Mouse (Mus musculus) cortical plate, adult 2 months (tissue): ENCODE data around the gene BC049730.

ENCODE experiments used
- CTCF ChIP-seq: fragments of 200-500 bp; IDR thresholded peaks from 2 replicates; pipeline ENCODE4 v1.5.1; 2011; ENCODE audit warnings: mild to moderate bottlenecking, control low read depth, low read length; ENCODE audit not compliant: insufficient read depth; ENCODE audit errors: extremely low read depth
- POLR2A ChIP-seq: fragments of 200-500 bp; IDR thresholded peaks from 2 replicates; pipeline ENCODE4 v1.6.1; 2011; ENCODE audit warnings: mild to moderate bottlenecking, low read length, control low read depth; ENCODE audit not compliant: insufficient read depth; ENCODE audit errors: extremely low read depth

DNA sequence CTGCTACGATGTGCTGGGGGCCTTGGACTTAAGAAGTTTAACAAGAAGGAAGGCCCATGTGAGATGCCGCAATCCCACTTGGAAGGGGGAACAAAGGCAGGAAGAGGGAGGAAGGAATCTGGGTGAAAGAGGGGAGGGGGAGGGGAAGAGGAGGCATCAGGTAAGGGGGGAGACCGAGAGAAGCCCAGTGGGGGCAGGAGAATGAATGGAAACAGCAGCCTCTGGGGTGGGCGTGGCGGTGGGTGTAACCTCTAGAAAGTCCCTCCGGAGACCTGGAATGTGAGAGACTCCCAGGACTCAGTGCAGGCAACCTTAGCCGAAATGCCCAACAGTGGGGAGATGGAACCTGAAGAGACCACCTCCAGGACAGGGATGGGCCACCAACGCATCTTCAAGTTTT is 44.7 kb upstream of the BC049730 start:
- no peak for TF ChIP-seq POLR2A
- no peak for TF ChIP-seq CTCF
